Mouse (Mus musculus): Measurements from ENCODE around the gene Slc35e1. TPM values are rescaled to one million over a fixed set of nuclear protein-coding genes. Genes with fewer than 3 reads are reported as not detected.

Slc35e1 gene
- polyA plus RNA-seq, 1 experiment from 2014 or later: 9.1 TPM

- no peak overlapping the region for H3K27ac ChIP-seq
Measured at GRCm38 (mm10) chr8:72470684-72471083, 21.7 kb downstream of the Slc35e1 start.

GRCm38 (mm10) chr8:72469984-72470383, 22.4 kb downstream of the Slc35e1 start:
- WGBS: 93% methylated on average over 8 of the region's 8 CpGs
- H3K27me3 ChIP-seq: no peaks in the 10 kb centered on the region
- peaks cover 14% of the 10 kb centered on the region for H3K4me1 ChIP-seq (replicated peaks)
- peaks cover 82% of the 10 kb centered on the region for H3K36me3 ChIP-seq
- H3K9me3 ChIP-seq: no peaks in the 10 kb centered on the region
- no peak overlapping the region for H3K9ac ChIP-seq
- H3K4me2 ChIP-seq: no peak overlapping the region
- ATAC-seq (ENCODE audit: low FRiP score): no peak
- no peak overlapping the region for H3K27ac ChIP-seq
- H3K4me3 ChIP-seq: no peak overlapping the region

More at GRCm38 (mm10) chr8:72470684-72471083, 21.7 kb downstream of the Slc35e1 start:
- no peak for ATAC-seq (ENCODE audit: low FRiP score)
- H3K4me1 ChIP-seq (replicated peaks): peaks cover 15% of the 10 kb centered on the region
- H3K9me3 ChIP-seq: no peaks in the 10 kb centered on the region
- H3K4me2 ChIP-seq: no peak overlapping the region
- no peak overlapping the region for H3K9ac ChIP-seq
- peaks cover 75% of the 10 kb centered on the region for H3K36me3 ChIP-seq
- 96% methylated on average over 7 of the region's 7 CpGs for WGBS
- no peak overlapping the region for H3K4me3 ChIP-seq
- no peaks in the 10 kb centered on the region for H3K27me3 ChIP-seq

DNA sequence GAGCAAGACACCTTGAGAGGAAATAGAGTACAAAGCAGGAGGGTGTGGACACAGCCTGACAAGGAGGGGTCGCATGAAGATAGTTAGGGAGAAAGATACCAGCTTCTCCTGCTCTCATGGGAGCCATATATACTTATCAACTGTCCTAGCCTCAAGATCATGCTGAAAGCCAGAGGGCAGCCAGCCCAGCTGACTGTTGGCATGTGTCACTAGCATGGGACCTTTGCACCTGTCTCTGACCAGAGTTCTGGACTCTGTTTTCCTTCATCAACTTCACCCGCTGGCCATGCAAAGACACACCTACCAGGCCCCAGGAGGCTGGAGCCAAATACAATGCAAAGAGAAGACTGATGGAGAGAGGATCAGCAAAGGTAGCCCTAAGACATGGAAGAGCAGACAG, 23.2 kb downstream of the Slc35e1 start:
- 92% methylated on average over 2 of the region's 2 CpGs for whole genome bisulfite sequencing

DNA sequence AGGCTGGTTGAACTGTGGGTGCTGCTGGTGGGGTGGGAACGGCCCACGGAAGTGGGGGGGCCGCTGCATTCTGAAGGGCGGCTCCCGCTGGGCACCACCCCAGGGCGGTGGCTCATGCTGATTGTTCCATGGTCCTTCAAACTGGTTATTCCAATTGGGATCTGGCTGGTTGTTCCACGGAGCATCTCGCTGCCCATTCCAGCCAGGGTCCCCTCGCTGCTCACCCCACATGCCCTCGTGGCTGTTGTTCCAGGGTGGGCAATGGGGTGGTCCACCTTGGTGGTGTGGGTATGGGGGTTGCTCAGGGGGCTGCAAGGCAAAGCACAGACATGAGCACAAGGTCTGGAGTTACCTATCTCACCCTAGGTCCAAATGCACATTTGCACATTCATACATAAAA, 28.2 kb downstream of the Slc35e1 start:
- no peak for ATAC-seq (ENCODE audit: low FRiP score)
- WGBS: 97% methylated on average over 10 of the region's 10 CpGs

More for the DNA sequence above, 23.2 kb downstream of the Slc35e1 start:
- Histone ChIP-seq H3K9me3 (no peaks in the 10 kb centered on the region), H3K4me2 (no peak overlapping the region), H3K36me3 (peaks cover 89% of the 10 kb centered on the region), H3K4me1 (replicated peaks) (peaks cover 11% of the 10 kb centered on the region), H3K27me3 (no peaks in the 10 kb centered on the region), H3K27ac (no peak overlapping the region), H3K9ac (no peak overlapping the region), H3K4me3 (no peak overlapping the region)
- no peak for ATAC-seq (ENCODE audit: low FRiP score)

GRCm38 (mm10) chr8:72459881-72460533, 32.4 kb downstream of the Slc35e1 start:
- H3K27me3 ChIP-seq: no peaks in the 10 kb centered on the region
- 94% methylated on average over 4 of the region's 4 CpGs for WGBS
- H3K27ac ChIP-seq: no peak overlapping the region
- H3K9ac ChIP-seq: no peak overlapping the region
- no peak overlapping the region for H3K4me3 ChIP-seq
- H3K4me1 ChIP-seq (replicated peaks): no peaks in the 10 kb centered on the region
- peaks cover 83% of the 10 kb centered on the region for H3K36me3 ChIP-seq
- H3K4me2 ChIP-seq: no peak overlapping the region
- no peaks in the 10 kb centered on the region for H3K9me3 ChIP-seq
- no peak for ATAC-seq (ENCODE audit: low FRiP score)

More for the DNA sequence above, 28.2 kb downstream of the Slc35e1 start:
- Histone ChIP-seq H3K4me2 (no peak overlapping the region), H3K9me3 (no peaks in the 10 kb centered on the region), H3K9ac (no peak overlapping the region), H3K36me3 (peaks cover 100% of the 10 kb centered on the region), H3K4me3 (no peak overlapping the region), H3K4me1 (replicated peaks) (no peaks in the 10 kb centered on the region), H3K27me3 (no peaks in the 10 kb centered on the region), H3K27ac (no peak overlapping the region)

DNA sequence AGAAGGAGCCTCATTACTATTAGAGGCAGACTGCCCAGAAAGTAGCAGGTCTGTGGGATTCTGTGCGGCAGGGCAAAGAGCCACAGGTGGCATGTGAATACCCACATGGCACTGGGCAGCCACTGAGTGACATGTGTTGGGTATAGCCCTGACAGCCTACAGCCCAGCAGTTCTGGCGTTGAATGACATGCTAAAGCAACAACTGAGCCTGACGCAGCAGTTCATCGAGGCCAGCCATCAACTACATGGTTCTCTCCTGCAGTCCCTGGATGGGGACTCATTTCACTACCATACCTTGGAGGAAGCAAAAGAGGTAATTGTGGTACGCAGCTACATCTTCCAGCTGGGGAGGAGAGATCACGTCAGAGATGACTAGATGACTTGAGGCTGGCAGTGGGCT, 34.0 kb downstream of the Slc35e1 start:
- Histone ChIP-seq H3K9ac (no peak overlapping the region), H3K36me3 (peaks cover 83% of the 10 kb centered on the region), H3K4me3 (no peak overlapping the region), H3K27ac (no peak overlapping the region), H3K27me3 (no peaks in the 10 kb centered on the region), H3K4me1 (replicated peaks) (no peaks in the 10 kb centered on the region), H3K9me3 (no peaks in the 10 kb centered on the region), H3K4me2 (no peak overlapping the region)
- 93% methylated on average over 6 of the region's 6 CpGs for WGBS
- no peak for ATAC-seq (ENCODE audit: low FRiP score)

DNA sequence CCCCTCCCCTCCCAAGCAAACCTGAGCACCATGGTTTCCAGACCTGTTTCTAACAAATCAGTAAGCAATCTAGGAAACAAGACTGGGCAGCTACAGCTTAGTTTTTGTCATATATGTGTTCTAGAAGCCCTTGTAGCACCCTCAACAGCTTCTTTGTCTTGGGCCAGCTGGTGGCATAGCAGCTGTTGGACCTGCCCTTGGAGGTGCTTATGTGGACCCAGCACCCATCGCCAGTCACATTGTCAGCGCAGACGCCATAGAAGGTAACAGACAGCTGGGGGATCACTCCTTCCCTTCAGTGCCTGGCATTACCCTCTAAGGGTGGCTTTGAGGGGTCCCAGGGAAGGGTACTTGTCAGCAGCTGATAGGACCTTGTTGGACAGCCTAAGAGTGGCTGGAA, 34.6 kb downstream of the Slc35e1 start:
- H3K9ac ChIP-seq: no peak overlapping the region
- peaks cover 83% of the 10 kb centered on the region for H3K36me3 ChIP-seq
- no peaks in the 10 kb centered on the region for H3K9me3 ChIP-seq
- H3K4me3 ChIP-seq: no peak overlapping the region
- H3K4me2 ChIP-seq: no peak overlapping the region
- WGBS: 94% methylated on average over 3 of the region's 3 CpGs
- no peak overlapping the region for H3K27ac ChIP-seq
- H3K27me3 ChIP-seq: no peaks in the 10 kb centered on the region
- ATAC-seq (ENCODE audit: low FRiP score): no peak
- no peaks in the 10 kb centered on the region for H3K4me1 ChIP-seq (replicated peaks)

DNA sequence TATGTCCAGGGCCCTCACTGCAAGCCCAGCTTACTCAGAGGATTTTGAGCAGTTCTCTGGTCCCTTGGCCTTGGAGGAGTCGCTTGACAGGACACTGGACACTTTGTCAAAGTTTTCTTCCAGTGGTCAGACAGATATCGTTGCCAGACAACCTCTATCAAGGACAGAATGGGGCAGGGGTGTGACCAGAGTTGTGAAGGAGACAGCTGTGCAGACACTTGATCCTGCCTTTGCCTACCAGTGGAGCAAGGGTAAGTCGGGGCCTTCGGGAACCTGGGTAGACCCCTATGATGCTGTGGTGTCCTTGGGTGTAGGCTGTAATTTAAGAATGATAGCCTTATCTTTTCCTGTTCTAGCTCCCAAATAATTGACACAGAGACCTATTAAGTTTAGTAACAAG, 37.1 kb downstream of the Slc35e1 start:
- Histone ChIP-seq H3K9ac (no peak overlapping the region), H3K4me1 (replicated peaks) (no peaks in the 10 kb centered on the region), H3K9me3 (no peaks in the 10 kb centered on the region), H3K36me3 (peaks cover 80% of the 10 kb centered on the region), H3K27me3 (no peaks in the 10 kb centered on the region), H3K27ac (no peak overlapping the region), H3K4me3 (no peak overlapping the region), H3K4me2 (no peak overlapping the region)
- ATAC-seq (ENCODE audit: low FRiP score): no peak
- 93% methylated on average over 4 of the region's 4 CpGs for WGBS

GRCm38 (mm10) chr8:72453904-72454303, 38.5 kb downstream of the Slc35e1 start:
- Histone ChIP-seq H3K27ac (no peak overlapping the region), H3K9me3 (no peaks in the 10 kb centered on the region), H3K9ac (no peak overlapping the region), H3K4me1 (replicated peaks) (no peaks in the 10 kb centered on the region), H3K4me3 (no peak overlapping the region), H3K36me3 (peaks cover 80% of the 10 kb centered on the region), H3K27me3 (no peaks in the 10 kb centered on the region), H3K4me2 (no peak overlapping the region)
- ATAC-seq (ENCODE audit: low FRiP score): no peak
- 98% methylated on average over 2 of the region's 2 CpGs for WGBS

- Histone ChIP-seq H3K9ac (no peak overlapping the region), H3K27ac (no peak overlapping the region), H3K4me1 (replicated peaks) (peaks cover 11% of the 10 kb centered on the region), H3K4me2 (no peak overlapping the region), H3K27me3 (no peaks in the 10 kb centered on the region), H3K9me3 (no peaks in the 10 kb centered on the region), H3K36me3 (peaks cover 74% of the 10 kb centered on the region), H3K4me3 (no peak overlapping the region)
- 86% methylated on average over 8 of the region's 8 CpGs for WGBS
- no peak for ATAC-seq (ENCODE audit: low FRiP score)
Measured at GRCm38 (mm10) chr8:72451516-72451915, 40.9 kb downstream of the Slc35e1 start.

GRCm38 (mm10) chr8:72445071-72445470, 47.3 kb downstream of the Slc35e1 start:
- no peak for ATAC-seq (ENCODE audit: low FRiP score)
- no peaks in the 10 kb centered on the region for H3K9me3 ChIP-seq
- no peak overlapping the region for H3K27ac ChIP-seq
- peaks cover 21% of the 10 kb centered on the region for H3K36me3 ChIP-seq
- no peaks in the 10 kb centered on the region for H3K27me3 ChIP-seq
- no peak overlapping the region for H3K9ac ChIP-seq
- WGBS: 95% methylated on average over 6 of the region's 6 CpGs
- H3K4me3 ChIP-seq: no peak overlapping the region
- peaks cover 32% of the 10 kb centered on the region for H3K4me1 ChIP-seq (replicated peaks)
- no peak overlapping the region for H3K4me2 ChIP-seq

DNA sequence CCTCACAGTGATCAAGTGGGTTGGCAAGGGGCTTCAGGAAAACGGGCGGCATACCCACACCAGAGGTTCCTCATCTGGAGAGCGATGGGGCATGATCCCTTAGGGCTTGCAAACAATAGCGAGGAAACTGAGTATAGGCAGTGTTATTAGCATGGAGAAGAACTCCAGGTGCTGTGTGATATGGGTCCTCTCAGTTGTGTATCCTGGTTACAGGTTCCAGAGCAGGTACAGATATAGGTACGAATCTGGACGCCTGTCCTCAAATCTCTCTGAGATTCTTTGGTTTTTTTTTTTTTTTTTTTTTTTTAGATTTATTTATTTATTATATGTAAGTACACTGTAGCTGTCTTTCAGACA, 48.4 kb downstream of the Slc35e1 start:
- Histone ChIP-seq H3K27me3 (no peaks in the 10 kb centered on the region), H3K9ac (peak overlapping the region; percentile 72), H3K4me3 (peak overlapping the region; percentile 44), H3K27ac (peak overlapping the region; percentile 50; the same call in 1 of the 2 replicates), H3K36me3 (peaks cover 10% of the 10 kb centered on the region), H3K4me1 (replicated peaks) (peaks cover 32% of the 10 kb centered on the region), H3K9me3 (no peaks in the 10 kb centered on the region), H3K4me2 (peak overlapping the region; percentile 66)
- WGBS: 38% methylated on average over 6 of the region's 6 CpGs
- ATAC-seq (ENCODE audit: low FRiP score): peak; percentile 79; the same call in 1 of the 2 replicates

- H3K9ac ChIP-seq: peak within 1 kb of the TSS; percentile 72
- H3K4me1 ChIP-seq (replicated peaks): peaks cover 32% of the 10 kb centered on the region
- peak within 1 kb of the TSS; percentile 58 for H3K27ac ChIP-seq
- no peaks in the 10 kb centered on the region for H3K9me3 ChIP-seq
- peaks cover 9% of the 10 kb centered on the region; the same call in 1 of the 2 replicates for H3K36me3 ChIP-seq
- H3K27me3 ChIP-seq: no peaks in the 10 kb centered on the region
- peak; percentile 99 for ATAC-seq (ENCODE audit: low FRiP score)
- peak within 1 kb of the TSS; percentile 66 for H3K4me2 ChIP-seq
- H3K4me3 ChIP-seq: peak within 1 kb of the TSS; percentile 44
- WGBS: 7% methylated on average over 34 of the region's 34 CpGs
Measured at GRCm38 (mm10) chr8:72443338-72443993, 48.9 kb downstream of the Slc35e1 start, which contains the start of the genes Calr3 and 1700030K09Rik. Gene Calr3, minus strand, starts transcription at chr8:72443870. Gene 1700030K09Rik, plus strand, starts transcription at chr8:72443880.

All from hindbrain, embryonic 13.5 days (tissue).